Mouse (Mus musculus) frontal cortex, postnatal 14 days (tissue): ENCODE results near the gene Smtnl2.

Source experiments
- DNase-seq, 2 experiments: peaks; one replicate each; pipeline ENCODE4 v3.0.0; 2022; ENCODE audit warnings: low spot score in 2 of 2

Gene Smtnl2

DNA sequence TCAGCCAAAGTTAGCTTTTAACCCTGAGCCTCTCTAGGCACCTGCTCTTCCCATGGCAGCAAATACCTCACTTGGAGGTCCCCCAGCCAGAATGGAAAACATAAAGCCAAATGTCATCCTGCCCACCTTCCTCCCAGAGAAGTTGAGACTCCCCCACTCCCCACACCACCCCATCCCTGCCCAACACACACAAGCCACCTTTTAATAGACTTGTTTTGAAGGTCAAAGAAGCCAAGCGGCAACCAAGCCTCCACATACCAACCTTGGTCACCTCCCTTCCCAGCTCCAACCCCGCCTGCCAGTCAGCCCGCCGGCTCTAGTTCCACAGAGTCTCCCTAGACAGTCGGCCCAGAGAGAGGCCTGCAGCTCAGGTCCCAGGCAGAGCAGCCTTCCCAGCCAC is 9.5 kb downstream of the Smtnl2 start:
- DNase-seq, result no peak

DNA sequence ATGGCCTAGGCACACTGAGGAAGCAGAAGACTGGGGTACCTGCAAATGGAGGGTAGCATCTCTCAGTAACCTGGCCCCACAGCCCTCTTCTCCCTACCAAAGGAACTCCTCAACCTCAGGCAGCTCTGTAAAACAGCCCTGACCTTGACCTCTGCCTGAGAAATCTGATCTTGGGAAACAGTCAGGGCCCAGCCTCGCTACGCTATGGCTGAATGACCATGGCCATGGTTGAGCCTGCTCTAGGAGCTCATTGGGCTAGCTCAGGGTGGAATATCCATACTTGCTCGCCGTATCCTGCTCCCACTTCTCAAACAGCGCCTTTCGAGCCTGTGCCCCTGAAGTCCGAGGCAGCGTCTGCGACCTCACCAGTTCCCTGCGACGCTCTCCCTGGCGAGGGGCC is 10.4 kb downstream of the Smtnl2 start:
- no peak for DNase-seq

DNA sequence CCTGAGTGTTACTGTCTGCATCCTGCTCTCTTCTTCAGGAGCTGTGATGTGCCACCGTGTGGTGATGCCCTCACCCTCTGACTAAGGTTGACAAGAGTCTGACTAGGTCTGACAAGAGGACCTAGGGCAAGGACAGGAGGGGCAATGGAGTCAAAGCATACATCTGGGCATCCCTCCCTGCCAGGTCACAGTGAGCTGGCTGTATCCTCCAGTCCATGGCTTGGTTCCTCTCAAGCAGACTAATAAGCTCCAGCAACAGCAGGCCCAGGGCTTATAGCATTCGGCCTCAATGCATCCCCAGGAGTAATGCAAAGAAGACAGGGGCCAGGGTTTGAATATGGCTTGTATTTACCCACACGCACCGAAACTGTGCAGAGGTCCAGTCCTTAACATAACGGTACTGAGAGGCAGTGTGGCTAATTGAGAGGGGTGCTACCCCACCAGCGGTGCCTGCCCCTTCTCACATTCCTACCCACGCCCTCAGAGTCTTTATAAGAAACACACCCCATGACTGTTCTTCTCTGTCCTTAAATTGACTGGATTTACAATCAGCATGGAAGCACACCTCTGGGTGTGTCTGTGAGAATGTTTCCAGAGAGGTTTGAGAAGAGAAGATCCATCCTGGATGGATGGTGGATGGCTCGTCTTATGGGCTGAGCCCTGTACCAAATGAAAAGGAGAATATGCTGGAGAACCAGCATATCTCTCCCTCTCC is 13.5 kb downstream of the Smtnl2 start:
- no peak for DNase-seq

DNA sequence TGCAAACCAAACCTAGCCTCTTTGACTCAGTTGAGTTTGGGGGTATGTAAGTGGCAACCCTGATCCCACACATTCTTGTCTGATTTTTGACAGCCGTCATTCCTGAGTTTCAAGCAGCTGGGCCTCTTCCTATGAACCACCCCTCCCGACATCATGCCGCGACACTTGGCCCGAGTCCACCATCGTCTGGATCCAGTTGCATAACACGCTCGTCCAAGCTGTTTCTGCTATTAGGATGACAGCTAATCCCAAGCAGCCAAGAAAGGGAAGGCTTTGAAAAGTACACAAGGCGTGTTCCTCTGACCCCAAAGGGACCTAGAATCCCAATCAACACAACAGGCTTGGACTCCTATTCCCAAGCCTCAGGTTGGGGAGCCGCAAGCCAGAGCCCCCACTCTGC is 14.4 kb downstream of the Smtnl2 start:
- no peak for DNase-seq

DNA sequence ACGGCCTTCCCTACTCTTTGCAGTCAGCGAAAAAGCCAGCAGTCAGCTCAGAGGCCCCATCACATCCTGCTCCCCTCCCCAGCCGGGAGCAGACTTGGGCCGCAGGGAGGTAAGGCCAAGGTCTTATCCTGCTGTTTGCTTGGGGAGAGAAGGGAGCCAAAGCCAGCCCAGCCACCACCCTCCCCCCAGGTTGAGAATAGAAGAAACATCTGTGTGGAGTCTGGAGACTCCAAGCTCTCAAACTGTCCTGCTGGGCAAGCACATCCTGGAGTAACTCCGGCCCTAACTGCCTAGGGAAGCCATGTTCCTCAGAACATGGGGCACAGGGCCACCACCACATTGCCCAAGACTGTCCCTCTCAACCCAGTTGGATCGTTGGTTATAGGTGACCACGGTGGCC is 14.9 kb downstream of the Smtnl2 start:
- no peak for DNase-seq

DNA sequence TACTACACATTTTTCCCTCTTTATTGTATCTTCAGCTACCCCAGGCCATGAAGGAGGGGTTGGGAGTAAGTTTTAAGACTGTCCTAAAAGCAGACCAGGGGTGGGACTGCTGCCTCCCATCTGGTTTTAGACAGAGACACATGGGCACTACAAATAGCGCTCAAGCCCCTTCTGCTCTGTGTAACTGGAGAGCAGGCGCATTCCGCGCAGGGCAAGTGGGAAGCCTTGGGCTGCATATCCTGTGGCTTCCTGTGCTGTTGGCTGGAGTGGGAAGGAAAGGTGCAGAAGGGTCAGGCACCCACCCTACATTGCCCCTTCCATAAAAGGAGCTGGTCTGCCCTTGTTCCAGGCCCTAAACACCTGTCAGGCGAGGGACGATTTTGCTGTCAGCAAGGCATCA is 15.9 kb downstream of the Smtnl2 start:
- no peak for DNase-seq

DNA sequence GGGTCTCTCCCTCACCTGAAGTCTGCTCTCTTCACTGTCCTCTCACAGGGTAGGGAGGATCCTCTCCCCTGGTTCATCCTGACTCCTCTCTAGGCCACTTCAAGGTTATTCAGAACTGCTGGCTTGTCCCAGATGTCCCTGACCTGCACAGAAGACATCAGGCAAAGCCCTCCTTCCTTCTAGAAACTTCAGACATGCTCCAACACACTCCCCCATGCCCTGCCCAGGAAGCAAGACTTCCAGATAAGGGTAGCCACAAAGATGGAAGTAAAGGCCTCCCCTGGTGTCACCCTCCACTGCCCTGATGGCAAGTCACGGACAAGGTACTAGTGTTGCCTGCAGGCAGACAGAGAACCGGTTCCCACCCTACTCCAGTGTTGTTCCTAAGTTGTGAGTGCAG is 16.8 kb downstream of the Smtnl2 start:
- DNase-seq, result no peak

DNA sequence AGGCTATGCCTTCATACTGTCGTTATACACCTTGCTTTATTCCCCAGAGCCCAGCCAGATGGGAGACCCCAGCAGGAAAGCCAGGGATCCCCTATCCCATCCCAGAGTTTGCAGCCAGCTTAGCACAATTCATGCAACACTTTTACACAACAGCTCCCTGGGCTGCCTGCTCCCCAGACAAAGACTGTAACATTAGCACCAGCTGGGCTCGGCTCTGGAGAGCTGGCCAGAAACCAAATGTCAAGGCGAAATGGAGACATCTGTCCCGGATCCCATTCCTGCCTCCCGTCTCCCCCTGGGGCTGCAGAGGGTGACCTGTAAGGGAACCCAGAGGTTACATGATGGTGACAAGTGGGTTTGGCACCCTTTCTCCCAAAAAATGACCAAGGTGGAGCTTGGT is 17.8 kb downstream of the Smtnl2 start:
- no peak for DNase-seq

DNA sequence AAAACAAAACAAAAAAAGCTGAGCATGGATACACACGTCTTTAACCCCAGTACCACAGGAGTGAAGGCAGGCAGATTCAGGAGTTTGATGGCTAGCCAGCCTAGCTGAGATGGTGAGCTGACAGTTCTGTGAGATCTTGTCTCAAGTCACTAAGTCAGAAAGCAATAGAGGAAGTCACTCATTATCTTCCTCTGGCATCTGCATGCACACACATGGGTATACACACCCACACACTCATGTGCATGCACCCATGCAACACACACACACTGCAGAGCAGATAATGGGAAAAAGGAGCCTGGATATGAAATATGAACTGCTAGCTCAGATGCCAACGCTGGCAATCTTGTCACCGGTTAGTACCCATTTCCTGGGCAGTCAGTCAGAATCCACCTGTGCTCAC is 18.3 kb downstream of the Smtnl2 start:
- DNase-seq, result no peak

DNA sequence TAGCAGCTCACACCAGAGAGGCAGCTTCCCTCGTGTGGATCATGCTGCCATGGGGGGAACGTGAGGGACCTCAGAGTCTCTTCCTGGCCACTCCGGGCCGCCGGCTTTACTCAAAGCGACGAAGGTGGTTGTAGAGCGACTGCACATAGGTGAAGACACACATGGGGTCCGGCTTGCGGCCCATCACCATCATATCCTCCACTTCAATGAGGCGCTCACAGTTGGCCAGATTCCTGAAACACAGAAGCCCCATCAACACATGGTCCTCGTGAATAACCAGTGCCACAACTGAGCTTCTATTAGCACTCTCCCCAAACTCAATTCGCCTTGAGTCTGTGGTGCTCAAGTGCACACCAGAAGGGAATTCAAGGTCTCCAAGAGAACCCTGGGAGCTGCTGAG is 20.3 kb downstream of the Smtnl2 start:
- DNase-seq, result no peak

DNA sequence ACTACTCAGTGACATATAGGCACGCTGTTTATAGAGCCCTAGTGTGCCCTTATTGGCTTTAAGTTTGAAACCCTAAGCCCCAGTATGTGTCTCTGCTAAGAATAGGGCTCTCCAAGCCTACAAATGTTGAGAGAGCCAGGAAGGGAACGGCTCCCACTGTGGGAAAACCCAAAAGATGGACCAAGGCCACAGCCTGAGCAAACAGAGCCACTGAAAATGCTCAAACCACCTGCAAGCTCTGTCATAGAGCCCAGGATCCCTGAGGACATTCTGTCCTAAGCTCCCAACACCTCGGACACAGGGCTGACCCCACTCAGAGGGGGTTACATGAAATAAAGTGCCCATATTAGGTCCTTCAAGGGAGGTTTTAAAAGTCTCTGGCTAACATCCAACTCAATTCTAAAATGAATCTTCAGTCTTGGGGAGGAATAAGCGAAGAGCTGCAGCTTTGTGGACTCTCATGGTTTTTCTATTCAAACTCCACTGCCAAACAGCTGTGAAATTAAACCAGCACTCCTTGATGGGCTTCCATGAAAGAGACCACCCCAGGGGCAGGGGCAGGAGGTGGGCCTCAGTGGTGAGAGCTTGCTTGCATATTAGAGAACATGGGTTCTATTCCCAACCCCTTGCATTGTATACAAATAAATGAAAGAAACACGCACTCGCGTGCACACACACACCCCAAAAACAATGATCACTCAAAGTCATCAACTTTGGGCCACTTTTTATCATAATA is 21.9 kb downstream of the Smtnl2 start:
- DNase-seq, result no peak

DNA sequence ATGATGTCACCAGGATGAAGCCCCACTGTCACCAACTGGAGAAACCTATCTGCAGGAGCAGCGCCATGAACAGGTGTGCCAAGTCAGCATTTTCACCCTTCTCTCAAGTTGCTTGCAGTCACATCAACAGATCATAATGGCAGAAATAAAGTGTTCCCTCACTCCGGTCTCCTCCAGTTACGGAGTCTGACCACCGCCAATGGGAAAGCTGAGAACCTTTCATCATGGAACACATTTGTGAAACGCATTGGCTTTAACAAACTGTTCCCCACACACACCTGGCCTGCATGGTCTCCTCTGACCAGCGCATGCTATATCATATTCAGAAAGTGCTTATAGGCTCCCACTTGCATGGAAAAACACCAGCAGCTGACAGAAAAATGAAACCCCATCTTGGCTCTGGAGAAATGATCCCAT is 23.4 kb downstream of the Smtnl2 start:
- no peak for DNase-seq

DNA sequence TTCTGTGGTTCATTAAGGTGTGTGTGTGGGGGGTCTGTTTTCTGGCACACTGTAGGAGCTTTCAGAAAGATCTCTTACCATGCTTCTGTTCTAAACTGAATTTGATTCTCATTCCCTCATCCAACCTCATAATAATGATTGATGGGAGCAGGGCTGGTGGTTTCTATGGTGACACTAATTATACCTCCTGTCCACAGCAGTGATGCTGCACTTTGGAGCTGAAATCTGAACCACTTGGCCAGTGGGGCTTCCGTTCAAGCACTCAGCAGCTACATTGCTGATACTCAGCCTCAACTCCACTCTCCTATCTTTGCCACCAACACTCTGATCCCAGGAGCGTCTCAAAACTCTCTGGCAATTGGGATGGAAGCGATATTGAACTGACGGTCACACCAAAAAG is 32.2 kb downstream of the Smtnl2 start:
- DNase-seq, result no peak

DNA sequence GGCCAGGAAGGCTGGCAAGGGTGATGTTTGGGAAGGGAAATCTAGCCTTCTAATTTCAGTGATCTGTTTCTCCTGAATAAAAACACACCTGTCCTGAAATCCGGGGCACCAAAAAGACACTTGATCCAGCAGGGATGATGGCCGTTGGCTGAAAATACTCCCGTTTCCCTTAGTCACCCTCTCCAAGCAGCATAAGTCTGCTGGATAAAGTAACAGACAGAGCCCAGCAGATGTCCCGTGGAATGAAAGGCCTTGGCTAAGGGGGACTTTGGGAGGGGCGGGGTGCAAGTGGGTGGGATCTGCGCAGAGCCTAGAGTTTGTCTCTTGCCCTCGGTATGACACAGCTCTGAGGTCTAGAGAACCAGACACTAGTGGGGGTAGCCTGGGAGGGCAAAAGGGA is 33.3 kb downstream of the Smtnl2 start:
- no peak for DNase-seq

DNA sequence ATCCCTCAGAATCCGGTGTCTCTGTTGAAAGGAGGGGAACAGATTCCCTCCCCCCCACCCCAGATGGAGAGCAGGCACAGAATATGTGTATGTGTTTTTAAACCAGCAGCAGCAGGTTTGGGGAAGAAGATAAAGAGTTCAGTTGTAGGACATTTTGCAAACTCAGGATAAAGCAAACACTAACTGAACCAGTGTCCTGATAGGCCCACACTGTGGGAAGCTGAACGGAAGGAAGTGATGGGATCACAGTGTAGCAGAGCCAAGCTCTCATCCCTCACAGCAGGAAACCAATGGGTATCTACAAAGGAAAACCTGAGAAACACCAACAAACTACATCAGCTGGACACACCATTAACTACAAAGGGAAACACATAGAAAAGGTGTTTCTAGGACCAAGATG is 35.0 kb downstream of the Smtnl2 start:
- no peak for DNase-seq

DNA sequence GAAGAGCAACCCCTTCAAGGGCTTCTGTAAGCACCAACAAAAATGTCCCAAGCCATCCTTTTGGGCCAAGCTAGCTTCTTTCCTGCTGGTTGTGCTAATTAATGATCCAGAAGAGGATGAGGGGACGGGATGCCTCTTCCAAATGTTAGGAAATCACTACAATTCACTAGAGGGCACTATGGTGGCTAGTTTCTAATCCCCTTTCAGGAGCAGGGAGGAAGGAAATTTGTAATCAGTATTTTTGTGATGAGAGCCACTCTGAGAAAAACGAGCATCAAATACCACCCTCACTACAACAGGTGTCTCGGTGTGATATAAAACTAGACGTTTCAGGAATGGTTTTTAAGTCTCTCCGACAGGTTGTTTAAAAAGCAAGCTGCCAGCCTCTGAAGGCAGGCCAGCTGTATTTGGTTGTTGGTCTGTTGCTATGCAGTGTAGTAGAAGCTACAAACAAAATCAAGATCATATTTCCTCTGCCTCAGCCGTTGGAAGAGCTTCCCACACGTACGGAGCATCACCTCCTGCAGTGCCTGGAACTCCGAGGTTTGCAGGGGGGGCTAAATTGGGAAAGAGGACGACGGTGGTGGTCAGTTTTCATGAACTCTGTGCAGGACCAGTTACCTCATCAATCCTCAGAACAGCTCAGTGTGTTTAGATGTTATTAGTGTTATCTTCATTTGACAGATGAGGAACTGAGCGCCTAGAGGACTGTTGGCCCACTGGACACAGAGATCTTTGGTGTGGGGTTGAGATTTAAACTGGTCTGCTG is 41.4 kb downstream of the Smtnl2 start:
- no peak for DNase-seq

DNA sequence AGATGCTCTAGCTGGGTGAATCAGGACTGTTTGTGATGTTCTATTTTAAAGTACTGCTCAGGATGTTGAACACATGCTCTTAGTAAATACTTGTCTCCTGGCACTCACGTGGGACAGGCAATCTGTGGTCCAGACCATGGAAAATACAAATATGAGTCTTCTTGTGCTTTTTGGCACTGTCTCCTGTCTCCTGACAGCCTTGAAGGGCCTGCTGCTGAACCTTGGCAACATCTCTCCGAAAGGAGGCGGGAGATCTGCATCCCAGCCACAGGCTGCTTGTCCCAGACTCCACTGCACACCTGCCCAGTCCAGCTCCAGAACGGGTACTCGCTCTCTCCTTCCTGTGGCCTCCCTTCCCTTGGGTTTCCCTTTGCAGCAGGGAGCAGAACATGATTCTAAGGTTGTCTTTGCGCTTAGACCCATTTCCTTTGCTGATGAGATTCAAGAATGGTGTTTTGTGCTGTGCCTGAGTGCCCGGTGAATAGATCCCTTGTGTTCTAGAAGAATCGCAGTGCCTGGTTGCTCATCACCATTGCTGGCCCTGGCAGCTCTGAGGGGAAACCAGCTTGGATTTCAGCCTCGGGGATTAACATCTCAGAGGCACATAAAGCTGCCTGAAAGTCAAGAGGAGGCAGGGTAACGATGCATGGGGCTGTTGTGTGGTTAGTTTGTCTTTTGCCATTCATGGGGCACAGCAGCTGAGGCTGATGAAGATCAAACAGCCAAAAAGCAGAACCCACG is 43.4 kb downstream of the Smtnl2 start:
- no peak for DNase-seq

DNA sequence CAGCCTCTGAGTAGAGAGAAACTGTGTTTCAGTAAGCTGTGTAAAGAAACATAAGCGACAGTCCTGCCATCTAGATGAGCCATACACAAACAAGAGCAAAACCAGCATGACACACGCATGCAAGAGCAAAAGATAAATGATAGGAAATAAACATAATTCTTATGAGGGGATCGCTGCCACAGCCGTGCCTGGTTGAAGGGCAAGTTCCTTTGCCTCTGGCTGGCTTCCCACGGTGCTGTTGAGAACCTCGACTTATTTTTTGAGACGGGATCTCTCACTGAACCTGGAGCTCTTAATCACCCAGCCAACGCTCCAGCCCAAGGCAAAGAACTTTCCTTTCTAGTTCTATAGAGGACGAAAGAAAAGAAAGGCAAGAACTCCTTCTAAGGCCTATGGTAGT is 45.4 kb downstream of the Smtnl2 start:
- DNase-seq, result no peak

DNA sequence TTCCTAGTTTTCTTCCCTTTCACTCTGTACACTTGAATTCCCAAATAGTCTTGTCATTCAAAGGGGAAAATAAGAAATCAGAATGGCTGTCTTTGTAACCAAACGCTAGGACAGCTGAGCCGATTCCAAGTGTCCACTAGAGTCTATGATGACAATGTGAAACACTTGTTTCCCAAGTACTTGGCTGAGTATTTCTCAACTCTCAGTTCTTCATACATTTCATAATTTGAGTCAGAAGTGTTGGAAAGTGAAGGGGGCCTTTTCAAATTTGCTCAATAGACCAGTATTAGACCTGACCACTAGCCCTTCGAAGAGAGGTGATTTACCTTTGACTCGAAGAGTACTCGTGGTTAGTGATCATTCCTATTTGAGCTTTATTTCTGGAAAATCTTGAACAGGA is 47.0 kb downstream of the Smtnl2 start:
- no peak for DNase-seq

DNA sequence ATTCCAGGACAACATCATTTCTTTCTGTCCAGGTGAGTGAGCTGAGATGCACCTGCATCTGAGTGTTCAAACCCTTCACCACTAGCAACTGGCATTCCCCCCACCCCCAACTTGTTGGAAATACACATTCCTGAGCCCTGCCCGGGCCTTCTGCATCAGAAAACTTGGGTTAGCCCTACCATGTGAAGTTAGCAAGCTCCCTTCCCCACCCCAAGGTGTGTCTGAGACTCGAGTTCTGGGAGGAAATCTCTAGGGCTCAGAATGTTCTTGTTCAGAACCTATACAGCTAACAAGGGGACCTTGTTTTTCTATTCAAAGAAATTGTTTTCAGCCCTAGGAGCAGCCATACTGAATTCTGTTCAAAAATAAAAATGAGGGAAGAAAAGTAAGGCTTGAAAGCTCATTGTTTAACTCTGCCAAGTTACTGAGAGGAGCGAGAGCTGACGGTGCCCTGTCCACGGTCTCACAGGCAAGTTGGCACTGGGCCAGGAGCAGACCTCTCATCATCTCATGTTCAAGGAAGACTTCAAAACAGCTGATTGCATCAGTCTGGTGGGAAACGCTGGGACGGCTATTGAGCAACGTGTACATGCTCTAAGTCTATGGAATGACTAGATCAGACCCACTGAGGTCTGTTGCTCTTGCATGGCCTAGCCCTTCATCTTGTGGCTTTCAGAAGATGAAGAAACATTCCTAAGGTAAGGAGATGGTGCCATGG is 47.8 kb downstream of the Smtnl2 start:
- DNase-seq, result no peak

DNA sequence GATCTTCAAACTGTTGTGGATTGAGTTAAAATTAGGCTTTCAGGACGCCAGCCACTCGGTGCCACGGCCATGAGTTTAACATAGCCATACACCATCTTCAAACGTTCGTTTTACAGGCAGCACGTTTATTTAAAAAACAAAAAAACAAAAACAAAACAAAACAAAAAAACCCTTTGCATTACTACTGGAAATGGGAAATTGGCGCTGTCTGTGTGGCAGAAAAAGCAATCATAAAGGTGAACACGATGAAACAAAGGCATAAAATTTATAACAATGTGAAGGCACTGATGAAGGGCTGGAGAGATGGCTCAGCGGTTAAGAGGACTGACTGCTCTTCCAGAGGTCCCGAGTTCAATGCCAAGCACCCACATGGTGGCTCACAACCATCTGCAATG is 49.2 kb downstream of the Smtnl2 start, which contains the start of gene Tekt1:
Tekt1 (minus strand) TSS at position 96 of the 395 bp plus-strand sequence.
- no peak for DNase-seq
